Comparison of ENCODE assay signal across 8 mouse cellular contexts in genomic region chr12:111732921-111733320, GRCm38 (mm10). TPM values are rescaled to one million over a fixed set of nuclear protein-coding genes. Genes with fewer than 3 reads are reported as not detected.
DNase-seq lines count a peak whose midpoint lies in the region; ATAC-seq and TF ChIP-seq lines count a peak whose summit lies in the region.

No protein-coding gene starts in this region.

- peak overlapping the region; percentile 79 for H3K27ac ChIP-seq in gastrocnemius, adult 2 months
- H3K27ac ChIP-seq in cortical plate, adult 2 months (ENCODE audit: insufficient read depth, low read length) = peak overlapping the region; percentile 30; the same call in 1 of the 2 replicates
- no peak overlapping the region for H3K27ac ChIP-seq in hindbrain, embryonic 12.5 days

- no peak for DNase-seq in gastrocnemius, adult 2 months
- DNase-seq in gastrocnemius, adult 8-10 months (ENCODE audit: low spot score in 2 of 2) = no peak
- DNase-seq in ovary, postnatal 36 days (ENCODE audit: low spot score) = no peak
- DNase-seq in frontal cortex, postnatal 36 days (ENCODE audit: low spot score in 2 of 2) = no peak
- no peak for DNase-seq in embryo, embryonic 9.5 days (ENCODE audit: extremely low spot score)

- H3K4me3 ChIP-seq in gastrocnemius, adult 2 months = no peak overlapping the region
- no peak overlapping the region for H3K4me3 ChIP-seq in cortical plate, adult 2 months (ENCODE audit: insufficient read depth, low read length)
- no peak overlapping the region for H3K4me3 ChIP-seq in hindbrain, embryonic 12.5 days

- no peaks in the 10 kb centered on the region for H3K4me1 ChIP-seq in cortical plate, adult 2 months (ENCODE audit: control insufficient read depth, insufficient read depth, low read length)
- H3K4me1 ChIP-seq in hindbrain, embryonic 12.5 days = peaks cover 3% of the 10 kb centered on the region; the same call in 1 of the 2 replicates

- ATAC-seq in hindbrain, embryonic 12.5 days (ENCODE audit: low FRiP score) = peak; percentile 35
- 0 out of 2 replicates have a peak, but pooled peaks have one; percentile 2 for ATAC-seq in megakaryocyte progenitor cell, adult 5-6 weeks (replicated peaks; ENCODE audit: poor library complexity)

- H3K27me3 ChIP-seq in hindbrain, embryonic 12.5 days = no peaks in the 10 kb centered on the region

- TF ChIP-seq CTCF in gastrocnemius, adult 2 months (IDR thresholded peaks at IDR 0.05) = no peak
- TF ChIP-seq CTCF in cortical plate, adult 2 months (IDR thresholded peaks at IDR 0.05; ENCODE audit: extremely low read depth, insufficient read depth, low read length) = no peak

- H3K36me3 ChIP-seq in hindbrain, embryonic 12.5 days = peaks cover 22% of the 10 kb centered on the region; the same call in 1 of the 2 replicates

- intact Hi-C loops in gastrocnemius, adult 2 months (cut with DNase I) = loop anchor here (1.0 to 5.0 kb wide), 2 partner anchors 36 to 65 kb away; no protein-coding TSS in a partner anchor

- 0 out of 2 replicates have a peak overlapping the region, but pooled peaks have one; percentile 10 for H3K9ac ChIP-seq in hindbrain, embryonic 12.5 days

- TF ChIP-seq POLR2A in cortical plate, adult 2 months (IDR thresholded peaks at IDR 0.05; ENCODE audit: extremely low read depth, insufficient read depth, low read length) = no peak

- 61% methylated on average over 5 of the region's 5 CpGs for WGBS in hindbrain, embryonic 12.5 days

- no peak overlapping the region for H3K4me2 ChIP-seq in hindbrain, embryonic 12.5 days (replicated peaks)

- H3K9me3 ChIP-seq in hindbrain, embryonic 12.5 days (replicated peaks) = no peaks in the 10 kb centered on the region

RNA-seq across cellular contexts. Expression of gene Apopt1, which starts 19.9 kb away (rescaled TPM):
- 10 to 100 TPM; 37.4 to 46.7 TPM for total RNA-seq in gastrocnemius, adult 2 months (2021)
- 10 to 100 TPM; 36.2 to 40.8 (median 38.9) TPM for total RNA-seq in gastrocnemius, adult 8-10 months (2022)
- 48.4 and 52.6 TPM in 2 replicates for polyA plus RNA-seq in cortical plate, adult 2 months (2012; rRNA removed)
- 49.9 and 54.0 TPM in 2 replicates for polyA plus RNA-seq in hindbrain, embryonic 12.5 days (2016; fragmentation: Nextera tagmentation; extraction: Ambion mirVana)
- 67.5 and 72.1 TPM in 2 replicates for total RNA-seq in megakaryocyte progenitor cell, adult 5-6 weeks (2015)
- total RNA-seq in megakaryocyte progenitor cell, adult 5-6 weeks (2017) = 54.7 and 55.7 TPM in 2 replicates

RNA-seq across cellular contexts. Expression of gene Bag5, which starts 19.9 kb away (rescaled TPM):
- 10 to 100 TPM; 14.7 to 19.2 TPM for total RNA-seq in gastrocnemius, adult 2 months (2021)
- total RNA-seq in gastrocnemius, adult 8-10 months (2022) = 10 to 100 TPM; 11.4 to 19.6 (median 16.3) TPM
- 49.6 and 51.0 TPM in 2 replicates for polyA plus RNA-seq in cortical plate, adult 2 months (2012; rRNA removed)
- polyA plus RNA-seq in hindbrain, embryonic 12.5 days (2016; fragmentation: Nextera tagmentation; extraction: Ambion mirVana) = 60.4 and 62.3 TPM in 2 replicates
- total RNA-seq in megakaryocyte progenitor cell, adult 5-6 weeks (2015) = 23.6 and 25.8 TPM in 2 replicates
- total RNA-seq in megakaryocyte progenitor cell, adult 5-6 weeks (2017) = 29.2 and 46.3 TPM in 2 replicates

RNA-seq across cellular contexts. Expression of gene Klc1, which starts 25.7 kb away (rescaled TPM):
- 10 to 100 TPM; 61.5 to 75.9 TPM for total RNA-seq in gastrocnemius, adult 2 months (2021)
- 10 to 100 TPM; 47.9 to 62.7 (median 50.9) TPM for total RNA-seq in gastrocnemius, adult 8-10 months (2022)
- 790 and 835 TPM in 2 replicates for polyA plus RNA-seq in cortical plate, adult 2 months (2012; rRNA removed)
- 430 and 446 TPM in 2 replicates for polyA plus RNA-seq in hindbrain, embryonic 12.5 days (2016; fragmentation: Nextera tagmentation; extraction: Ambion mirVana)
- total RNA-seq in megakaryocyte progenitor cell, adult 5-6 weeks (2015) = 20.8 and 24.1 TPM in 2 replicates
- 37.9 and 76.1 TPM in 2 replicates for total RNA-seq in megakaryocyte progenitor cell, adult 5-6 weeks (2017)

RNA-seq across cellular contexts. Expression of gene Trmt61a, which starts 55.0 kb away (rescaled TPM):
- 1 to 10 TPM; 3.1 to 3.8 TPM for total RNA-seq in gastrocnemius, adult 2 months (2021)
- 1 to 10 TPM; 2.1 to 2.7 (median 2.5) TPM for total RNA-seq in gastrocnemius, adult 8-10 months (2022)
- polyA plus RNA-seq in cortical plate, adult 2 months (2012; rRNA removed) = 20.0 and 20.8 TPM in 2 replicates
- polyA plus RNA-seq in hindbrain, embryonic 12.5 days (2016; fragmentation: Nextera tagmentation; extraction: Ambion mirVana) = 10.7 and 10.8 TPM in 2 replicates
- 8.6 and 8.8 TPM in 2 replicates for total RNA-seq in megakaryocyte progenitor cell, adult 5-6 weeks (2015)
- 8.0 and 11.2 TPM in 2 replicates for total RNA-seq in megakaryocyte progenitor cell, adult 5-6 weeks (2017)
